Mouse (Mus musculus) heart, postnatal 0 days (tissue): ENCODE results near the gene Chst5. TPM values are rescaled to one million over a fixed set of nuclear protein-coding genes. Genes with fewer than 3 reads are reported as not detected.
"Not testable (repeated sequence)": the region's sequence is repeated elsewhere in the genome, so short reads cannot be mapped to it uniquely, and the experiment has no call there.

Experiments used
- ATAC-seq: fragments of 200-750 bp; cut with Nextera tagmentation; 2 replicates; pipeline ENCODE4 v1.8.0; 2017; ENCODE audit warnings: low read depth, moderate number of reproducible peaks, moderate library complexity; ENCODE audit not compliant: insufficient read depth
- DNase-seq: peaks from one replicate; pipeline ENCODE4 v3.0.0-alpha.2; 2016; ENCODE audit warnings: low spot score
- H3K27ac ChIP-seq: fragments of 300-500 bp; sonication (generic); 2 replicates; pipeline ENCODE4 v1.5.1; 2014; ENCODE audit warnings: low read depth, mild to moderate bottlenecking
- H3K27me3 ChIP-seq: fragments of 300-500 bp; sonication (generic); 2 replicates; pipeline ENCODE4 v1.6.1; 2014; ENCODE audit warnings: low read length, mixed read lengths; ENCODE audit not compliant: control insufficient read depth, insufficient read depth
- H3K36me3 ChIP-seq: fragments of 300-500 bp; sonication (generic); replicated peaks from 2 replicates; pipeline ENCODE4 v1.6.1; 2014; ENCODE audit warnings: low read length, mixed read lengths; ENCODE audit not compliant: control insufficient read depth, insufficient read depth
- H3K4me1 ChIP-seq: fragments of 300-500 bp; sonication (generic); 2 replicates; pipeline ENCODE4 v1.6.1; 2014; ENCODE audit warnings: antibody characterized with exemption; ENCODE audit not compliant: control insufficient read depth, insufficient read depth
- H3K4me2 ChIP-seq: fragments of 300-500 bp; sonication (generic); 2 replicates; pipeline ENCODE4 v1.6.1; 2014; ENCODE audit warnings: low read depth, mild to moderate bottlenecking, low read length, moderate library complexity
- H3K4me3 ChIP-seq: fragments of 300-500 bp; sonication (generic); 2 replicates; pipeline ENCODE4 v1.5.1; 2014; ENCODE audit warnings: low read depth, low read length
- H3K9ac ChIP-seq: fragments of 300-500 bp; sonication (generic); replicated peaks from 2 replicates; pipeline ENCODE4 v1.6.1; 2014; ENCODE audit warnings: low read depth, low read length, mixed read lengths
- H3K9me3 ChIP-seq: fragments of 300-500 bp; sonication (generic); replicated peaks from 2 replicates; pipeline ENCODE4 v1.6.1; 2016; ENCODE audit warnings: low read length; ENCODE audit not compliant: control insufficient read depth
- CTCF ChIP-seq: IDR thresholded peaks from 2 replicates; pipeline ENCODE4 v1.5.1; 2016; ENCODE audit warnings: antibody characterized with exemption, control low read depth, low read depth
- EP300 ChIP-seq: IDR thresholded peaks from 2 replicates; pipeline ENCODE4 v1.6.1; 2016; ENCODE audit warnings: antibody characterized with exemption, low read depth
- WGBS: fragments of 180-500 bp; shearing (Covaris S2); extraction: QIAGEN DNeasy Blood & Tissue Kit; methylation state at CpG from one replicate; pipeline ENCODE4 v1.1.7; 2014; 5-methylcytosine and 5-hydroxymethylcytosine counted together
- polyA plus RNA-seq: library from polyadenylated mRNA; unstranded; fragments of >200 nt; fragmentation: Nextera tagmentation; extraction: Ambion mirVana; gene quantifications from 2 replicates; pipeline ENCODE4 v1.2.1, GENCODE M21; 2015
- total RNA-seq: library from RNA; depleted of rRNA; stranded (reverse); fragments of >200 nt; gene quantifications from 2 replicates; pipeline ENCODE4 v1.2.3, GENCODE M21; 2014; ENCODE audit warnings: low replicate concordance; rRNA removed

The Chst5 gene
- total and polyA plus RNA-seq, 2 experiments from 2014 or later = not detected

DNA sequence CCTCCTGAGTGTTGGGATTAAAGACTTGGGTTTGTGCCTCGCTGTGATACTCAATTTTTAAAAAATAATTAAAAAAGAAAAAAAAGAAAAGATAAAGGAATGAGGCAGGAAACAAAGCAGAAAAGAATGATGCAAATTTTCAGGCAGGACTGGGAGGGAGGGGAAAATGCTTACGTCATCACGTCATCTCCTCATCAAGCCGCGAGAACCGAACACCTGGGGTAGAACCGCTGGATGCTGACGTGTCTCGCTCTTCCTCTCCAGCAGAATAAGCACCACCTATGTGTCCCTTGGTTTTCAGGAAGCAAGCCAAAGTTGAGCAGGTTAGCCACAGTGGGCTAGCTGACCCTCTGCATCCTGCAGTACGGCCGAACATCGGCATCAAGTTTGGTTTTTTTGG lies 54.3 kb downstream of the Chst5 start:
- TF ChIP-seq EP300 = no peak
- no peak for TF ChIP-seq CTCF
- ATAC-seq (no peak), DNase-seq (no peak)
- Histone ChIP-seq H3K4me3 (no peak overlapping the region), H3K4me1 (peaks cover 6% of the 10 kb centered on the region; the same call in 1 of the 2 replicates), H3K27ac (no peak overlapping the region), H3K36me3 (no peaks in the 10 kb centered on the region), H3K9ac (no peak overlapping the region), H3K27me3 (no peaks in the 10 kb centered on the region), H3K9me3 (no peaks in the 10 kb centered on the region), H3K4me2 (no peak overlapping the region)
- 85% methylated on average over 12 of the region's 12 CpGs for WGBS

DNA sequence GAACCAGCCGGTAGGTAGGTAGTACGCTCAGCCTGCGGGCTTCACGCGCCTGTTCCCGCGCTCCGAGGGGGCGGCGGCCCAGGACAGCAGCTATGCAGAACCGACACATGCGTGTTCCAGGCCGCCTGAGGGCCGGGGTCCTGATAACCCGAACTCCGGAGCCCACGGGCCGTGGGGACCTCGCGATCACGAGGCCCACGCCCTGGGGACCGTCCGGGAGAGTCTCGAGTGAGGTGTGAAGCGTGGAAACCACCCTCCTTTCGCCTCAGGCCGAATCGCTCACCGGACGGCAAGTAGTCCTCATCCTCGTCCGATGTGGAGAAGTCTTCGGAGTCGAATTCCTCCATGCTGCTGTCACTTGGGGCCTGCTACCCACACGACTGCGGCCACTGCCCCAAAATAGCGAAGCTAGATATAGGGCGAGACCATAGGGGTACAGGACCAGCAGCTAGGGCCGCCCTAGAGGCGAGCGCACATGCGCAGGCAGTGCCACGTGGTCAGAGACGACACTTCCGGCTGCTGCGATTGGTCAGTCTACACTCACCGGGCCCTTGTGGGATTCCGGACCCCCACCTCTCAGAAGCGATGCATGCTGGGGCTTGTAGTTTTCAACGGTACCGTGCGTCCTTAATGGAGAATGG lies 56.3 kb downstream of the Chst5 start, which contains the start of gene Cfdp1:
Gene Cfdp1 (minus strand): TSS at position 431 of the 641 bp plus-strand sequence.
- Histone ChIP-seq H3K36me3 (no peaks in the 10 kb centered on the region), H3K27me3 (no peaks in the 10 kb centered on the region), H3K27ac (peak within 1 kb of the TSS; percentile 39), H3K4me1 (peaks cover 6% of the 10 kb centered on the region; the same call in 1 of the 2 replicates), H3K4me2 (peak within 1 kb of the TSS; percentile 95), H3K9ac (peak within 1 kb of the TSS; percentile 67), H3K4me3 (peak within 1 kb of the TSS; percentile 70), H3K9me3 (no peaks in the 10 kb centered on the region)
- TF ChIP-seq EP300 = 0 out of 2 replicates have a peak, but pooled peaks have one; percentile 23
- peak; percentile 34 for TF ChIP-seq CTCF
- peak; percentile 100 for ATAC-seq
- under 1% methylated on average over 53 of the region's 53 CpGs for WGBS
- peak; percentile 96 for DNase-seq

DNA sequence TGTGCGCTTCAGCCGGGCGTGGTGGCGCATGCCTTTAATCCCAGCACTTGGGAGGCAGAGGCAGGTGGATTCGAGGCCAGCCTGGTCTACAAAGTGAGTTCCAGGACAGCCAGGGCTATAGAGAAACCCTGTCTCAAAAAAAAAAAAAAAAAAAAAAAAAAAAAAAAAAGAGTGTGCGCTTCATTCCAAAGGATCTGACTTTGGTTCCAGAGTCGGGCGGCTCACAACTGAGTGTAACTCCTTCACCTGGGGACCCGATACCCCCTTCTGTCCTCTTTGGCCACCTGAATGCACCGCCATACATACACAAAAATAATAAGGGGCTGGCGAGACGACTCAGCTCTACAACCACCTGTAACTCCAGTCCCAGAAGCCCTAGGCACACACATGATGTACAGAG lies 57.0 kb downstream of the Chst5 start:
- peak overlapping the region; percentile 67 for H3K9ac ChIP-seq
- WGBS = 47% methylated on average over 12 of the region's 12 CpGs
- peak overlapping the region; percentile 70 for H3K4me3 ChIP-seq
- H3K36me3 ChIP-seq, H3K27ac ChIP-seq, H3K27me3 ChIP-seq, H3K4me1 ChIP-seq, ATAC-seq, DNase-seq, H3K9me3 ChIP-seq: not testable (repeated sequence)
- peak overlapping the region; percentile 95 for H3K4me2 ChIP-seq

DNA sequence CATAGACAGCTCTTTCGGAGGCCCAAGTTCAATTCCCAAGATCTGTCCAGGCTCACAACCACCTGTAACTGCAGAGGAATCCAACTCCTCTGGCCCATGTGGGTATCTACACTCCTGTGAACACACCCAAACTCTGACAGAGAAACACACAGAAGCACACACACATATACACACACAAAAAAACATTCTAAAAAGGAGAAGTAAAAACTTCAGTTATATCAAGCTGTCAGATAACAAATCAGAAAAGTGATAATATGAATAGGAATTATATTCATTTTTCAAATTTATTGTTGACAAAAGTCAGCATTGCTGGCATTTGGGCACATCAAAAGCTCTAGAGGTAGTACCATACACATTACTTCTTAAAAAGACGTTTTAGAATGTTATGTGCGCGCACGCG lies 63.5 kb downstream of the Chst5 start:
- Histone ChIP-seq H3K36me3 (peaks cover 31% of the 10 kb centered on the region), H3K4me3 (no peak overlapping the region), H3K27ac (no peak overlapping the region), H3K4me1 (no peaks in the 10 kb centered on the region), H3K9me3 (no peaks in the 10 kb centered on the region), H3K27me3 (no peaks in the 10 kb centered on the region), H3K4me2 (no peak overlapping the region), H3K9ac (no peak overlapping the region)
- ATAC-seq = no peak
- no peak for DNase-seq
- TF ChIP-seq CTCF (no peak), EP300 (no peak)
- WGBS = 93% methylated on average over 6 of the region's 6 CpGs

Other genes starting within 250 kb of the Chst5 start
- gene Ctrb1, start 219.4 kb downstream of the Chst5 start, total RNA-seq = 0.62 and 3.4 TPM in 2 replicates
- gene Ctrb1, start 219.4 kb downstream of the Chst5 start, polyA plus RNA-seq = not detected in 2 replicates
- gene Bcar1, start 166.6 kb downstream of the Chst5 start, total RNA-seq = 53.2 and 81.5 TPM in 2 replicates
- gene Bcar1, start 166.6 kb downstream of the Chst5 start, polyA plus RNA-seq = 25.6 and 27.9 TPM in 2 replicates
- 16.1 and 20.4 TPM in 2 replicates for gene Cfdp1, start 56.2 kb downstream of the Chst5 start, total RNA-seq
- 85.4 and 86.2 TPM in 2 replicates for gene Cfdp1, start 56.2 kb downstream of the Chst5 start, polyA plus RNA-seq
- 3.3 and 3.9 TPM in 2 replicates for gene Tmem170, start 33.7 kb downstream of the Chst5 start, total RNA-seq
- gene Tmem170, start 33.7 kb downstream of the Chst5 start, polyA plus RNA-seq = 2.5 and 3.5 TPM in 2 replicates
- gene Tmem231, start 23.4 kb upstream of the Chst5 start, total RNA-seq = 1.2 and 3.3 TPM in 2 replicates
- 1.6 TPM in 2 replicates for gene Tmem231, start 23.4 kb upstream of the Chst5 start, polyA plus RNA-seq
- 71.2 and 76.3 TPM in 2 replicates for gene Gabarapl2, start 30.3 kb upstream of the Chst5 start, total RNA-seq
- 212 and 220 TPM in 2 replicates for gene Gabarapl2, start 30.3 kb upstream of the Chst5 start, polyA plus RNA-seq
- 0.46 and 2.4 TPM in 2 replicates for gene Adat1, start 81.9 kb upstream of the Chst5 start, total RNA-seq
- gene Adat1, start 81.9 kb upstream of the Chst5 start, polyA plus RNA-seq = 2.0 and 2.2 TPM in 2 replicates
- gene Kars, start 100.9 kb upstream of the Chst5 start, total RNA-seq = 73.7 and 73.8 TPM in 2 replicates
- gene Kars, start 100.9 kb upstream of the Chst5 start, polyA plus RNA-seq = 104 and 108 TPM in 2 replicates
- gene Terf2ip, start 101.0 kb upstream of the Chst5 start, total RNA-seq = 11.2 and 15.8 TPM in 2 replicates
- gene Terf2ip, start 101.0 kb upstream of the Chst5 start, polyA plus RNA-seq = 13.0 and 14.2 TPM in 2 replicates
- not detected in 2 replicates for gene Gm6793, start 104.6 kb upstream of the Chst5 start, total RNA-seq
- gene Gm6793, start 104.6 kb upstream of the Chst5 start, polyA plus RNA-seq = 0.14 and 0.45 TPM in 2 replicates